Mouse (Mus musculus): ENCODE measurements around the gene Rbbp4.
"Not testable (repeated sequence)": the region's sequence is repeated elsewhere in the genome, so short reads cannot be mapped to it uniquely, and the experiment has no call there.

The Rbbp4 gene

GRCm38 (mm10) chr4:129335216-129336074 is at the start of gene Rbbp4, which contains the start of gene Zbtb8os:
Rbbp4 (minus strand) TSS chr4:129335370.
Zbtb8os (plus strand) TSS chr4:129335695.
- peak; percentile 92 to 95 for DNase-seq (ENCODE audit: low spot score in 2 of 2)

GRCm38 (mm10) chr4:129384440-129384839 is 49.3 kb upstream of the Rbbp4 start:
- no peak for DNase-seq (ENCODE audit: low spot score in 2 of 2)

GRCm38 (mm10) chr4:129383586-129383985 is 48.4 kb upstream of the Rbbp4 start:
- no peak for DNase-seq (ENCODE audit: low spot score in 2 of 2)

- DNase-seq (ENCODE audit: low spot score in 2 of 2) = no peak
Measured at GRCm38 (mm10) chr4:129382488-129382887, 47.3 kb upstream of the Rbbp4 start.

- no peak for DNase-seq (ENCODE audit: low spot score in 2 of 2)
Measured at GRCm38 (mm10) chr4:129382029-129382428, 46.9 kb upstream of the Rbbp4 start.

GRCm38 (mm10) chr4:129381148-129381547 is 46.0 kb upstream of the Rbbp4 start:
- no peak for DNase-seq (ENCODE audit: low spot score in 2 of 2)

- DNase-seq (ENCODE audit: low spot score in 2 of 2) = no peak
Measured at GRCm38 (mm10) chr4:129379805-129380204, 44.6 kb upstream of the Rbbp4 start.

- DNase-seq (ENCODE audit: low spot score in 2 of 2) = peak; percentile 8 to 12
Measured at GRCm38 (mm10) chr4:129377601-129378390, 42.6 kb upstream of the Rbbp4 start, which contains the start of gene Zbtb8a. Zbtb8a (minus strand) TSS chr4:129378116.

GRCm38 (mm10) chr4:129376961-129377545 is 41.9 kb upstream of the Rbbp4 start:
- DNase-seq (ENCODE audit: low spot score in 2 of 2) = peak; percentile 47 to 61

GRCm38 (mm10) chr4:129375821-129376220 is 40.7 kb upstream of the Rbbp4 start:
- DNase-seq (ENCODE audit: low spot score in 2 of 2) = no peak

- DNase-seq (ENCODE audit: low spot score in 2 of 2) = no peak
Measured at GRCm38 (mm10) chr4:129375000-129375399, 39.8 kb upstream of the Rbbp4 start.

GRCm38 (mm10) chr4:129374219-129374755 is 39.1 kb upstream of the Rbbp4 start:
- no peak for DNase-seq (ENCODE audit: low spot score in 2 of 2)

- DNase-seq (ENCODE audit: low spot score in 2 of 2) = no peak
Measured at GRCm38 (mm10) chr4:129373202-129373976, 38.2 kb upstream of the Rbbp4 start.

GRCm38 (mm10) chr4:129371391-129371790 is 36.2 kb upstream of the Rbbp4 start:
- DNase-seq (ENCODE audit: low spot score in 2 of 2) = no peak

GRCm38 (mm10) chr4:129365224-129365623 is 30.1 kb upstream of the Rbbp4 start:
- DNase-seq (ENCODE audit: low spot score in 2 of 2) = peak; percentile 39 to 49

GRCm38 (mm10) chr4:129364379-129364778 is 29.2 kb upstream of the Rbbp4 start:
- no peak for DNase-seq (ENCODE audit: low spot score in 2 of 2)

GRCm38 (mm10) chr4:129363463-129363862 is 28.3 kb upstream of the Rbbp4 start:
- DNase-seq (ENCODE audit: low spot score in 2 of 2) = no peak

GRCm38 (mm10) chr4:129362771-129363170 is 27.6 kb upstream of the Rbbp4 start:
- no peak for DNase-seq (ENCODE audit: low spot score in 2 of 2)

- not testable (repeated sequence) for DNase-seq (ENCODE audit: low spot score in 2 of 2)
Measured at GRCm38 (mm10) chr4:129362238-129362637, 27.1 kb upstream of the Rbbp4 start.

GRCm38 (mm10) chr4:129357613-129358163 is 22.5 kb upstream of the Rbbp4 start:
- no peak for DNase-seq (ENCODE audit: low spot score in 2 of 2)

GRCm38 (mm10) chr4:129354236-129354635 is 19.1 kb upstream of the Rbbp4 start:
- DNase-seq (ENCODE audit: low spot score in 2 of 2) = peak in 1 of 2 experiments; percentile 60
